Mouse (Mus musculus) CH12.LX (cell line): ENCODE results near the gene Cfap74.

ENCODE experiments used
- BHLHE40 ChIP-seq: IDR thresholded peaks from 2 replicates; pipeline ENCODE4 v1.6.1; 2011; ENCODE audit warnings: mild to moderate bottlenecking, low read depth, low read length, improper control_type of control experiment
- CTCF ChIP-seq, 2 experiments: IDR thresholded peaks in 1 of 2; conservative IDR thresholded peaks in 1 of 2; 2 replicates each; pipeline ENCODE4 v1.5.1; 2011 to 2012; ENCODE audit warnings: low read depth in 2 of 2, low read length in 2 of 2, improper control_type of control experiment in 1 of 2, inconsistent platforms in 1 of 2, mild to moderate bottlenecking in 1 of 2, moderate library complexity in 1 of 2
- HCFC1 ChIP-seq: IDR thresholded peaks from 2 replicates; pipeline ENCODE4 v1.6.1; 2012; ENCODE audit warnings: low read depth, mild to moderate bottlenecking, inconsistent platforms, low read length, improper control_type of control experiment
- JUND ChIP-seq: conservative IDR thresholded peaks from 2 replicates; pipeline ENCODE4 v1.6.1; 2011; ENCODE audit warnings: low read depth, low read length, improper control_type of control experiment
- NRF1 ChIP-seq: IDR thresholded peaks from 2 replicates; pipeline ENCODE4 v1.6.1; 2014; ENCODE audit warnings: low read depth, mild to moderate bottlenecking, inconsistent platforms, low read length, improper control_type of control experiment, moderate library complexity
- POLR2A ChIP-seq: IDR thresholded peaks from 2 replicates; pipeline ENCODE4 v1.6.1; 2011; ENCODE audit warnings: low read depth, mild to moderate bottlenecking, improper control_type of control experiment, low read length
- SIN3A ChIP-seq: IDR thresholded peaks from 2 replicates; pipeline ENCODE4 v1.6.1; 2012; ENCODE audit warnings: low read length, improper control_type of control experiment, inconsistent platforms
- TBP ChIP-seq: conservative IDR thresholded peaks from 2 replicates; pipeline ENCODE4 v1.6.1; 2011; ENCODE audit warnings: low read depth, low read length, improper control_type of control experiment
- USF1 ChIP-seq: IDR thresholded peaks from 2 replicates; pipeline ENCODE4 v1.6.1; 2014; ENCODE audit warnings: low read depth, mild to moderate bottlenecking, inconsistent platforms, low read length, improper control_type of control experiment
- ZKSCAN1 ChIP-seq: IDR thresholded peaks from 2 replicates; pipeline ENCODE4 v1.6.1; 2012; ENCODE audit warnings: low read depth, inconsistent platforms, low read length, improper control_type of control experiment, borderline replicate concordance
- ZNF384 ChIP-seq: IDR thresholded peaks from 2 replicates; pipeline ENCODE4 v1.6.1; 2012; ENCODE audit warnings: low read depth, low read length, improper control_type of control experiment, inconsistent platforms

- no peak for TF ChIP-seq CTCF (conservative IDR thresholded peaks at IDR 0.05 in 1 of 2, IDR thresholded peaks at IDR 0.05 in 1 of 2; ENCODE audit: low read depth in 2 of 2, low read length in 2 of 2)
- TF ChIP-seq POLR2A: peak; percentile 61; the same call in 1 of the 2 replicates
- TF ChIP-seq SIN3A: no peak; the same call in 1 of the 2 replicates
- no peak for TF ChIP-seq TBP
- TF ChIP-seq BHLHE40: peak; percentile 97
- no peak for TF ChIP-seq ZKSCAN1
- TF ChIP-seq HCFC1: peak; percentile 72
- TF ChIP-seq JUND: no peak
- TF ChIP-seq ZNF384: no peak
- no peak for TF ChIP-seq USF1
- TF ChIP-seq NRF1: peak; percentile 86
These were observed 82.1 kb downstream of the Cfap74 start, which contains the start of gene Gnb1 for GRCm38 (mm10) chr4:155490990-155491504.
